Mouse (Mus musculus): ENCODE results near the gene Top3a. TPM values are rescaled to one million over a fixed set of nuclear protein-coding genes. Genes with fewer than 3 reads are reported as not detected.

Gene Top3a
- polyA plus RNA-seq, 1 experiment from 2014 or later, result 11.6 TPM

- Histone ChIP-seq H3K9ac (no peak overlapping the region), H3K4me3 (replicated peaks) (peak overlapping the region; percentile 84; the same call in 1 of the 2 replicates), H3K36me3 (peaks cover 19% of the 10 kb centered on the region), H3K27ac (no peak overlapping the region), H3K4me1 (peaks cover 28% of the 10 kb centered on the region), H3K9me3 (no peaks in the 10 kb centered on the region), H3K27me3 (replicated peaks) (no peaks in the 10 kb centered on the region), H3K4me2 (peak overlapping the region; percentile 82)
- WGBS, result 61% methylated on average over 6 of the region's 6 CpGs
- ATAC-seq (ENCODE audit: insufficient read depth, low FRiP score, low read depth), result no peak
Measured at GRCm38 (mm10) chr11:60729217-60729641, 47.9 kb downstream of the Top3a start.

GRCm38 (mm10) chr11:60728260-60728761 lies 48.9 kb downstream of the Top3a start, which contains the start of gene Mief2:
Gene Mief2, plus strand, starts transcription at chr11:60728398.
- H3K9me3 ChIP-seq, result no peaks in the 10 kb centered on the region
- peak; percentile 92 for ATAC-seq (ENCODE audit: insufficient read depth, low FRiP score, low read depth)
- H3K27ac ChIP-seq, result peak within 1 kb of the TSS; percentile 88
- under 1% methylated on average over 44 of the region's 44 CpGs for WGBS
- H3K9ac ChIP-seq, result peak within 1 kb of the TSS; percentile 84
- peaks cover 28% of the 10 kb centered on the region for H3K4me1 ChIP-seq
- peak within 1 kb of the TSS; percentile 84 for H3K4me3 ChIP-seq (replicated peaks)
- H3K27me3 ChIP-seq (replicated peaks), result no peaks in the 10 kb centered on the region
- peaks cover 17% of the 10 kb centered on the region for H3K36me3 ChIP-seq
- peak within 1 kb of the TSS; percentile 82 for H3K4me2 ChIP-seq

DNA sequence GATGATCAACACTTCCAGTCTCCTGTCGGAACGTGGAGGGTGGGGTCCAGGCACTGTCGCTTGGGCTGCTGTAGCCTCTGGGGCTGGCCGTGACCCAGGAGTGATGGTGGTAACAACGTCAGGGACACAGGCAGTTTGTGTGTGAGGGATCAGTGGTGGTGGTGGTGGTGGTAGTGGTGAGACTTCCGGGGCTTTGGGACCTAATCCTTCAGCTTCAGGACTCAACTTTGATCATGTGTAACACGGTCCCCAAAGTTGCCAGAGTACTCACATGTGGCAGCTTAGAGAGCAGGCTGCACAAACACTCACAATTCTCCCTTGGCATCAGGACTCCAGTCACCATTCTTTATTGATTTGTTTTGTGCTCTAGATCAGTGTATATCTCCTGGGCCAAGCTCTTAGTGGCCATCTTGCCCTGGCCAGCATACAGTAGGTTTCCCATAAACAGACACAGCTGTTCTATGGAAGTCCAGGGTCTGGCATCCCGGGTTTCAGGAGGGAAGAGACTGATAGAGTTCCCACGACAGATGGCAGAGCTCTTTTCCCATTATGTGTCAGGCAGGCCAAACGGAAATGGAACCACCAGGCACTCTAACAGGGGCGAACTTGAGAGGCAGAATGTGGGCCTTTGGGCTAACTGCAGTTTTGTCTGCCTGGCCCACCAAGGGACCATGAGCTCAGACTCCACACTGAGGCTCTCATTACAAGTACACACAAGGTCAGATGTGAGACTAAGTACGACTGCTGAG lies 49.6 kb downstream of the Top3a start:
- no peak for ATAC-seq (ENCODE audit: insufficient read depth, low FRiP score, low read depth)
- Histone ChIP-seq H3K4me3 (replicated peaks) (peak overlapping the region; percentile 84), H3K4me1 (peaks cover 28% of the 10 kb centered on the region), H3K9me3 (no peaks in the 10 kb centered on the region), H3K9ac (peak overlapping the region; percentile 84; the same call in 1 of the 2 replicates), H3K27ac (peak overlapping the region; percentile 88), H3K27me3 (replicated peaks) (no peaks in the 10 kb centered on the region), H3K4me2 (peak overlapping the region; percentile 82), H3K36me3 (peaks cover 25% of the 10 kb centered on the region)
- 5% methylated on average over 12 of the region's 12 CpGs for WGBS

DNA sequence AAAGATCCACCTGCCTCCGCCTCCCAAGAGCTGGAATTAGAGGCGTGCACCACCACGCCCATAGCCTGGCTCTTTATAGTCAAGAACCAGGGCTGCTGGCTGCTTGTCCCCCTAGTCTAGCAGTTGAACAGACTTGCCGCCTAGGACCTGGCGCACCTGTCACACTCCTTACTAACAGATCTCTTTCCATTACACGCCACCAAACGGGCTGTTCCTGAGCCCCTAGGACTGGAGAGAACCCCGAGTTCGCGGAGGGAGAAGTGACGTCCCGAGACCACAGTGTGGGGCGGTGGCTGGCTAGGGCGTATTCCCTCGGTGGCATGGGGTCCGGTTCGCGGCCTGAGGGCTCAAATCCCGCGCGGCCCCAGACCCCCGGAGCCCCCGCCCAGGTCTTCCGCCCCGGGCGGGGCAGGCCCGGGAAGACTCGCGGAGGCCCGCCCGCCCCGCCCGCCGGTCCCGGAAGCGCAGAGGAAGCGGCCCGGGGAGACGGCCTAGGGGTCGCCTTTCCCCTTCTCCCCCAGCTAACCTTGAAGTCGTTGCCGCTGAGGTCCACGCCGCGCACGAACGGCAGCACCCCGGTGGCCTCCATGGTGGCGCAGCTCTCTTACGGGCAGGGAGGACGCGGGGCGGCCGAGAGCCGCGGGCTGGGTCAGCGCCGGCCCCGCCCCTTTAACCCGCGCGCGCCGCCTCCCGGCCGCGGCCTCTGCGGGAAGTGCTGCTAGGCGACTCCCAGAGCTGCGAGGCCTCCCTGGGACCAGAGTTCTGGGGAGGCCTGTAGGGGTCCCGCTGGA lies 50.4 kb downstream of the Top3a start, which contains the start of gene Flii:
TSS of gene Flii (minus strand) at position 663 of the 791 bp plus-strand sequence.
- under 1% methylated on average over 58 of the region's 71 CpGs for WGBS

GRCm38 (mm10) chr11:60719263-60719662 lies 57.9 kb downstream of the Top3a start:
- WGBS, result 53% methylated on average over 5 of the region's 5 CpGs
- Histone ChIP-seq H3K4me2 (no peak overlapping the region), H3K27me3 (replicated peaks) (no peaks in the 10 kb centered on the region), H3K4me1 (no peaks in the 10 kb centered on the region; the same call in 1 of the 2 replicates), H3K4me3 (replicated peaks) (no peak overlapping the region), H3K9me3 (no peaks in the 10 kb centered on the region), H3K27ac (no peak overlapping the region), H3K9ac (no peak overlapping the region), H3K36me3 (peaks cover 81% of the 10 kb centered on the region)
- ATAC-seq (ENCODE audit: insufficient read depth, low FRiP score, low read depth), result no peak

More for the DNA sequence above, 50.4 kb downstream of the Top3a start, which contains the start of gene Flii:
- H3K4me2 ChIP-seq, result peak within 1 kb of the TSS; percentile 82
- no peaks in the 10 kb centered on the region for H3K9me3 ChIP-seq
- H3K4me3 ChIP-seq (replicated peaks), result peak within 1 kb of the TSS; percentile 84
- peaks cover 31% of the 10 kb centered on the region for H3K36me3 ChIP-seq
- no peaks in the 10 kb centered on the region for H3K27me3 ChIP-seq (replicated peaks)
- H3K27ac ChIP-seq, result peak within 1 kb of the TSS; percentile 88
- peaks cover 28% of the 10 kb centered on the region for H3K4me1 ChIP-seq
- H3K9ac ChIP-seq, result peak within 1 kb of the TSS; percentile 84
- ATAC-seq (ENCODE audit: insufficient read depth, low FRiP score, low read depth), result peak; percentile 81

- ATAC-seq (ENCODE audit: insufficient read depth, low FRiP score, low read depth), result no peak
- Histone ChIP-seq H3K36me3 (peaks cover 79% of the 10 kb centered on the region), H3K9me3 (no peaks in the 10 kb centered on the region), H3K4me1 (no peaks in the 10 kb centered on the region; the same call in 1 of the 2 replicates), H3K27ac (no peak overlapping the region), H3K4me3 (replicated peaks) (no peak overlapping the region), H3K4me2 (no peak overlapping the region), H3K27me3 (replicated peaks) (no peaks in the 10 kb centered on the region), H3K9ac (no peak overlapping the region)
- WGBS, result 83% methylated on average over 5 of the region's 5 CpGs
Measured at GRCm38 (mm10) chr11:60715833-60716232, 61.3 kb downstream of the Top3a start.

- H3K27me3 ChIP-seq (replicated peaks), result no peaks in the 10 kb centered on the region
- no peak overlapping the region for H3K4me2 ChIP-seq
- peaks cover 84% of the 10 kb centered on the region for H3K36me3 ChIP-seq
- H3K9me3 ChIP-seq, result no peaks in the 10 kb centered on the region
- no peak overlapping the region for H3K9ac ChIP-seq
- no peak overlapping the region for H3K27ac ChIP-seq
- H3K4me1 ChIP-seq, result no peaks in the 10 kb centered on the region
- no peak overlapping the region for H3K4me3 ChIP-seq (replicated peaks)
- 93% methylated on average over 13 of the region's 13 CpGs for WGBS
- no peak for ATAC-seq (ENCODE audit: insufficient read depth, low FRiP score, low read depth)
Measured at GRCm38 (mm10) chr11:60712639-60713255, 64.4 kb downstream of the Top3a start.

DNA sequence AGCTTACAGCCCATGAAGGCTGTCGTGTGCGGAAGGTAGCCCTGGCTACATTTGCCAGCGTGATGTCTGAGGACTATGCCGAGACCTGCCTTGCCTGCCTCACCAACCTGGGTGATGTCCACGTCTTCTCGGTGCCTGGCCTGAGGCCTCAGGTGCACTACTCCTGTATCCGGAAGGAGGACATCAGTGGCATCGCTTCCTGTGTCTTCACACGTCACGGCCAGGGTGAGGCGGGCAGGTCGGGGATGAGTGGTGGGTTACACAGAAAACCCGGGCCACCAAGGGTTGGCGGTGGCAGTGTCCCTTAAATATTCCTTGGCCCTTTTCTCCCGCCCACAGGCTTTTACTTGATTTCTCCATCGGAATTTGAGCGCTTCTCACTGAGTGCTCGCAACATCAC lies 65.1 kb downstream of the Top3a start:
- H3K9ac ChIP-seq, result no peak overlapping the region
- no peak overlapping the region for H3K4me3 ChIP-seq (replicated peaks)
- 92% methylated on average over 18 of the region's 18 CpGs for WGBS
- peaks cover 87% of the 10 kb centered on the region for H3K36me3 ChIP-seq
- H3K27me3 ChIP-seq (replicated peaks), result no peaks in the 10 kb centered on the region
- H3K4me2 ChIP-seq, result no peak overlapping the region
- no peaks in the 10 kb centered on the region for H3K9me3 ChIP-seq
- no peak for ATAC-seq (ENCODE audit: insufficient read depth, low FRiP score, low read depth)
- 0 out of 2 replicates have a peak, but pooled peaks cover 5% of the 10 kb centered on the region for H3K4me1 ChIP-seq
- H3K27ac ChIP-seq, result no peak overlapping the region

GRCm38 (mm10) chr11:60711218-60711617 lies 65.9 kb downstream of the Top3a start:
- 92% methylated on average over 17 of the region's 17 CpGs for WGBS
- 0 out of 2 replicates have a peak, but pooled peaks cover 7% of the 10 kb centered on the region for H3K4me1 ChIP-seq
- H3K27ac ChIP-seq, result no peak overlapping the region
- H3K4me2 ChIP-seq, result no peak overlapping the region
- H3K4me3 ChIP-seq (replicated peaks), result no peak overlapping the region
- H3K36me3 ChIP-seq, result peaks cover 86% of the 10 kb centered on the region
- H3K9me3 ChIP-seq, result no peaks in the 10 kb centered on the region
- no peaks in the 10 kb centered on the region for H3K27me3 ChIP-seq (replicated peaks)
- no peak overlapping the region for H3K9ac ChIP-seq
- ATAC-seq (ENCODE audit: insufficient read depth, low FRiP score, low read depth), result no peak

DNA sequence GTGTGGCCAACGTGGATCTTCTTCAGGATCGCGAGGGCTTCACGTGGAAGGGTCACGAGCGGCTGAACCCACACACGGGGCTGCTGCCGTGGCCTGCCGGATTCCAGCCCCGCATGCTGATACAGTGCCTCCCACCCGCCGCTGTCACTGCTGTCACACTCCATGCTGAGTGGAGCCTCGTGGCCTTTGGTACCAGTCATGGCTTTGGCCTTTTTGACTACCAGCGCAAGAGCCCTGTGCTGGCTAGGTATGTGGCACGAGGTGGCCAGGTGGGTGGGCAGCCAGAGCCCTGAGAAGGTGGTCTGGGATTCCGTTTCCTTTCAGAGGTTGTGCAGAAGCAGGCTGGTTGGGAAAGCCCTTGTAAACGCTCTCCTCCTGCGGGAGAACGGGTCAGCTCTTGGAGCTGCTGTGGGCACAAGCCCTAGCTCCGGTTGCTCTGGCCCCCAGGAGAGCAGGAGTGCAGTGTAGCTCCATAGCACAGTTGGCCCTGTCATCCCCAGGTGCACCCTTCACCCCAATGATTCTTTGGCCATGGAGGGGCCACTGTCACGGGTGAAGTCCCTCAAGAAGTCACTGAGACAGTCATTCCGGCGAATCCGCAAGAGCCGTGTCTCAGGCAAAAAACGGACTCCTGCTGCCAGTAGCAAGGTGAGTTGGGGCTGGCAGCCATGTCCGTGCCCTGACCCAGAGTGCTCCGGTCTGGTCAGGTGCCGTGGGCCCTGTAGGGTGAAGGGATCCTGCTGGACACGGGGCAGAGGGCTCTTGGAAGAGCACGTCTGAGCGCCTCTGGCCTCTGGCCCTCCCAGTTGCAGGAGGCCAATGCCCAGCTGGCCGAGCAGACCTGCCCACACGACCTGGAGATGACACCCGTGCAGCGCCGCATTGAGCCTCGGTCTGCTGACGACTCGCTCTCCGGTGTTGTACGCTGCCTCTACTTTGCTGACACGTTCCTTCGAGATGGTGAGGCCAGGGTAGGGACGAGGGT lies 67.4 kb downstream of the Top3a start:
- Histone ChIP-seq H3K27me3 (replicated peaks) (no peaks in the 10 kb centered on the region), H3K36me3 (peaks cover 81% of the 10 kb centered on the region), H3K4me3 (replicated peaks) (no peak overlapping the region), H3K4me2 (no peak overlapping the region), H3K4me1 (0 out of 2 replicates have a peak, but pooled peaks cover 7% of the 10 kb centered on the region), H3K27ac (no peak overlapping the region), H3K9me3 (no peaks in the 10 kb centered on the region), H3K9ac (no peak overlapping the region)
- WGBS, result 91% methylated on average over 45 of the region's 45 CpGs
- no peak for ATAC-seq (ENCODE audit: insufficient read depth, low FRiP score, low read depth)
